Mouse (Mus musculus) MEL (cell line): Measurements from ENCODE around the gene Pld4. TPM values are rescaled to one million over a fixed set of nuclear protein-coding genes. Genes with fewer than 3 reads are reported as not detected.

ENCODE experiments used
- DNase-seq: peaks from one replicate; pipeline ENCODE4 v3.0.0; 2011; ENCODE audit warnings: low read depth, low spot score
- H3K27ac ChIP-seq: 2 replicates; pipeline ENCODE4 v1.5.1; 2012; ENCODE audit warnings: low read depth, mild to moderate bottlenecking, control low read depth, low read length, moderate library complexity; ENCODE audit not compliant: control insufficient read depth
- H3K27me3 ChIP-seq, 2 experiments: fragments of 150-350 bp in 1 of 2; sonication (generic) in 1 of 2; 2 replicates each; pipeline ENCODE4 v1.6.1; 2012; ENCODE audit warnings: low read length in 2 of 2, mild to moderate bottlenecking in 2 of 2, improper control_type of control experiment in 1 of 2, moderate library complexity in 1 of 2; ENCODE audit not compliant: insufficient read depth in 2 of 2, control insufficient read depth in 1 of 2
- H3K36me3 ChIP-seq, 2 experiments: 2 replicates each; pipeline ENCODE4 v1.6.1; 2012 to 2014; ENCODE audit warnings: low read length in 2 of 2, improper control_type of control experiment in 1 of 2, inconsistent platforms in 1 of 2, mild to moderate bottlenecking in 1 of 2; ENCODE audit not compliant: insufficient read depth in 2 of 2, control insufficient read depth in 1 of 2
- H3K4me1 ChIP-seq, 2 experiments: fragments of 150-350 bp in 1 of 2; sonication (generic) in 1 of 2; 2 replicates each; pipeline ENCODE4 v1.6.1; 2012; ENCODE audit warnings: low read length in 2 of 2, improper control_type of control experiment in 1 of 2, mild to moderate bottlenecking in 1 of 2; ENCODE audit not compliant: insufficient read depth in 2 of 2, control insufficient read depth in 1 of 2
- H3K4me3 ChIP-seq, 2 experiments: fragments of 150-350 bp in 1 of 2; sonication (generic) in 1 of 2; 2 replicates each; pipeline ENCODE4 v1.5.1; 2012; ENCODE audit warnings: low read depth in 2 of 2, low read length in 2 of 2, mild to moderate bottlenecking in 2 of 2, moderate library complexity in 2 of 2, control low read depth in 1 of 2, improper control_type of control experiment in 1 of 2; ENCODE audit not compliant: control insufficient read depth in 1 of 2, insufficient read depth in 1 of 2
- H3K79me2 ChIP-seq: 2 replicates; pipeline ENCODE4 v1.6.1; 2012; ENCODE audit warnings: mild to moderate bottlenecking, low read length, moderate library complexity; ENCODE audit not compliant: control insufficient read depth, poor library complexity, insufficient read depth
- H3K9ac ChIP-seq: 2 replicates; pipeline ENCODE4 v1.6.1; 2012; ENCODE audit warnings: low read depth, mild to moderate bottlenecking, control low read depth, low read length, moderate library complexity; ENCODE audit not compliant: control insufficient read depth, poor library complexity, severe bottlenecking
- H3K9me3 ChIP-seq: fragments of 150-350 bp; sonication (generic); replicated peaks from 2 replicates; pipeline ENCODE4 v1.6.1; 2012; ENCODE audit warnings: mild to moderate bottlenecking, low read length, improper control_type of control experiment, moderate library complexity; ENCODE audit not compliant: insufficient read depth
- BHLHE40 ChIP-seq: IDR thresholded peaks from 2 replicates; pipeline ENCODE4 v1.6.1; 2012; ENCODE audit warnings: low read depth, mild to moderate bottlenecking, inconsistent platforms, low read length, improper control_type of control experiment, borderline replicate concordance
- CHD1 ChIP-seq: IDR thresholded peaks from 2 replicates; pipeline ENCODE4 v1.6.1; 2012; ENCODE audit warnings: low read depth, mild to moderate bottlenecking, inconsistent platforms, low read length, improper control_type of control experiment
- E2F4 ChIP-seq: IDR thresholded peaks from 2 replicates; pipeline ENCODE4 v1.6.1; 2011; ENCODE audit warnings: low read depth, low read length, improper control_type of control experiment, borderline replicate concordance
- ELF1 ChIP-seq: IDR thresholded peaks from 2 replicates; pipeline ENCODE4 v1.6.1; 2014; ENCODE audit warnings: low read depth, mild to moderate bottlenecking, inconsistent platforms, low read length, improper control_type of control experiment, moderate library complexity
- ETS1 ChIP-seq: IDR thresholded peaks from 2 replicates; pipeline ENCODE4 v1.6.1; 2012; ENCODE audit warnings: low read depth, mild to moderate bottlenecking, inconsistent platforms, low read length, improper control_type of control experiment, moderate library complexity
- GABPA ChIP-seq: IDR thresholded peaks from 2 replicates; pipeline ENCODE4 v1.6.1; 2012; ENCODE audit warnings: low read depth, mild to moderate bottlenecking, inconsistent platforms, low read length, improper control_type of control experiment, moderate library complexity
- GATA1 ChIP-seq: IDR thresholded peaks from 2 replicates; pipeline ENCODE4 v1.6.1; 2011; ENCODE audit warnings: low read depth, low read length, improper control_type of control experiment
- JUND ChIP-seq: IDR thresholded peaks from 2 replicates; pipeline ENCODE4 v1.6.1; 2011; ENCODE audit warnings: low read depth, mild to moderate bottlenecking, improper control_type of control experiment, low read length
- KAT2A ChIP-seq: conservative IDR thresholded peaks from 2 replicates; pipeline ENCODE4 v1.6.1; 2012; ENCODE audit warnings: low read depth, low read length, improper control_type of control experiment, inconsistent platforms
- MAX ChIP-seq: IDR thresholded peaks from 2 replicates; pipeline ENCODE4 v1.6.1; 2011; ENCODE audit warnings: low read length, improper control_type of control experiment
- MEF2A ChIP-seq: IDR thresholded peaks from 2 replicates; pipeline ENCODE4 v1.6.1; 2014; ENCODE audit warnings: low read depth, mild to moderate bottlenecking, inconsistent platforms, low read length, improper control_type of control experiment; ENCODE audit not compliant: poor library complexity, insufficient replicate concordance, severe bottlenecking; ENCODE audit errors: extremely low read depth
- MXI1 ChIP-seq: IDR thresholded peaks from 2 replicates; pipeline ENCODE4 v1.6.1; 2011; ENCODE audit warnings: mild to moderate bottlenecking, low read depth, low read length, improper control_type of control experiment
- NELFE ChIP-seq: IDR thresholded peaks from 2 replicates; pipeline ENCODE4 v1.6.1; 2011; ENCODE audit warnings: low read depth, low read length, improper control_type of control experiment
- POLR2A ChIP-seq, 2 experiments: IDR thresholded peaks; 2 replicates each; pipeline ENCODE4 v1.6.1; 2011 to 2012; ENCODE audit warnings: low read length in 2 of 2, mild to moderate bottlenecking in 2 of 2, control low read depth in 1 of 2, improper control_type of control experiment in 1 of 2, low read depth in 1 of 2, moderate library complexity in 1 of 2; ENCODE audit not compliant: control insufficient read depth in 1 of 2, insufficient read depth in 1 of 2, poor library complexity in 1 of 2
- RAD21 ChIP-seq: IDR thresholded peaks from 2 replicates; pipeline ENCODE4 v1.6.1; 2011; ENCODE audit warnings: mild to moderate bottlenecking, low read depth, low read length, improper control_type of control experiment
- RCOR1 ChIP-seq: IDR thresholded peaks from 2 replicates; pipeline ENCODE4 v1.6.1; 2012; ENCODE audit warnings: low read depth, mild to moderate bottlenecking, inconsistent platforms, low read length, improper control_type of control experiment
- SIN3A ChIP-seq: IDR thresholded peaks from 2 replicates; pipeline ENCODE4 v1.6.1; 2012; ENCODE audit warnings: low read length, improper control_type of control experiment, inconsistent platforms
- SMC3 ChIP-seq: IDR thresholded peaks from 2 replicates; pipeline ENCODE4 v1.6.1; 2011; ENCODE audit warnings: low read depth, low read length, improper control_type of control experiment
- TAL1 ChIP-seq: IDR thresholded peaks from 2 replicates; pipeline ENCODE4 v1.6.1; 2012; ENCODE audit warnings: mild to moderate bottlenecking, inconsistent platforms, low read length, moderate library complexity, mixed read lengths
- ZC3H11A ChIP-seq: IDR thresholded peaks from 2 replicates; pipeline ENCODE4 v1.6.1; 2012; ENCODE audit warnings: low read depth, mild to moderate bottlenecking, inconsistent platforms, low read length, improper control_type of control experiment
- ZKSCAN1 ChIP-seq: IDR thresholded peaks from 2 replicates; pipeline ENCODE4 v1.6.1; 2012; ENCODE audit warnings: low read depth, mild to moderate bottlenecking, inconsistent platforms, low read length, improper control_type of control experiment, moderate library complexity
- ZMIZ1 ChIP-seq: IDR thresholded peaks from 2 replicates; pipeline ENCODE4 v1.6.1; 2012; ENCODE audit warnings: low read depth, mild to moderate bottlenecking, inconsistent platforms, low read length, improper control_type of control experiment, moderate library complexity
- ZNF384 ChIP-seq: IDR thresholded peaks from 2 replicates; pipeline ENCODE4 v1.6.1; 2012; ENCODE audit warnings: low read depth, mild to moderate bottlenecking, inconsistent platforms, low read length, improper control_type of control experiment
- polyA plus RNA-seq, 2 experiments: library from polyadenylated mRNA; stranded (reverse) in 1 of 2; unstranded in 1 of 2; fragments of >175 nt in 1 of 2; fragments of >200 nt in 1 of 2; gene quantifications; 2 replicates each; pipeline versions ENCODE4 v1.2.1 to v1.2.4; 2012; ENCODE audit warnings: low replicate concordance in 2 of 2, low read depth in 1 of 2; ENCODE audit not compliant: insufficient read length in 2 of 2, insufficient read depth in 1 of 2, missing spikeins in 1 of 2
- total RNA-seq: library from RNA; depleted of rRNA; stranded (reverse); fragments of 300-350 nt; gene quantifications from 2 replicates; pipeline ENCODE4 v1.2.3, GENCODE M21; 2012

The Pld4 gene
- total and polyA plus RNA-seq, 3 experiments: 9.7 to 16.4 TPM; not detected in 1

- Histone ChIP-seq H3K9ac (no peak overlapping the region), H3K4me3 (no peak overlapping the region), H3K4me1 (peaks cover 0 to 10% of the 10 kb centered on the region in 2 experiments; a peak in 2 of 4 replicates), H3K27me3 (no peaks in the 10 kb centered on the region), H3K36me3 (peaks cover 0 to 7% of the 10 kb centered on the region in 2 experiments; a peak in 2 of 4 replicates), H3K9me3 (no peaks in the 10 kb centered on the region), H3K79me2 (no peaks in the 10 kb centered on the region; the same call in 1 of the 2 replicates), H3K27ac (no peak overlapping the region)
- TF ChIP-seq RCOR1 (no peak), SIN3A (no peak), BHLHE40 (no peak), MAX (no peak), ZKSCAN1 (no peak)
- no peak for DNase-seq
Observed at GRCm38 (mm10) chr12:112739023-112739568, 21.4 kb upstream of the Pld4 start.

- Histone ChIP-seq H3K27ac (peak overlapping the region; percentile 68), H3K9me3 (no peaks in the 10 kb centered on the region), H3K4me3 (peak overlapping the region; percentile 58 to 60), H3K27me3 (no peaks in the 10 kb centered on the region), H3K79me2 (no peaks in the 10 kb centered on the region; the same call in 1 of the 2 replicates), H3K36me3 (peaks cover 0 to 10% of the 10 kb centered on the region in 2 experiments; a peak in 2 of 4 replicates), H3K9ac (peak overlapping the region; percentile 58), H3K4me1 (peaks cover 0 to 14% of the 10 kb centered on the region in 2 experiments; a peak in 2 of 4 replicates)
- no peak for DNase-seq
- no peak for TF ChIP-seq MAX
- TF ChIP-seq ETS1: no peak
- TF ChIP-seq NELFE: no peak; the same call in 1 of the 2 replicates
- TF ChIP-seq MEF2A: no peak
- TF ChIP-seq GATA1: no peak
- TF ChIP-seq KAT2A: no peak
- TF ChIP-seq GABPA: no peak; the same call in 1 of the 2 replicates
Observed at GRCm38 (mm10) chr12:112742768-112743167, 17.7 kb upstream of the Pld4 start.

GRCm38 (mm10) chr12:112743168-112743975 is 17.1 kb upstream of the Pld4 start:
- H3K27me3 ChIP-seq: no peaks in the 10 kb centered on the region
- H3K9ac ChIP-seq: peak overlapping the region; percentile 58
- peak; percentile 99 for DNase-seq
- TF ChIP-seq ELF1: peak; percentile 46
- 0 out of 2 replicates have a peak, but pooled peaks have one; percentile 72 for TF ChIP-seq E2F4
- TF ChIP-seq ZC3H11A: no peak
- peak; percentile 88 for TF ChIP-seq ZMIZ1
- TF ChIP-seq TAL1: no peak; the same call in 1 of the 2 replicates
- peak; percentile 100 for TF ChIP-seq MAX
- TF ChIP-seq JUND: peak; percentile 63; the same call in 1 of the 2 replicates
- peak; percentile 94 for TF ChIP-seq MXI1
- TF ChIP-seq GATA1: peak; percentile 92
- TF ChIP-seq ZNF384: no peak
- TF ChIP-seq SMC3: peak; percentile 61
- TF ChIP-seq RCOR1: peak; percentile 62
- peak; percentile 29; the same call in 1 of the 2 replicates for TF ChIP-seq CHD1
- peak; percentile 55 for TF ChIP-seq RAD21
- TF ChIP-seq ZKSCAN1: 0 out of 2 replicates have a peak, but pooled peaks have one; percentile 8
- TF ChIP-seq POLR2A (IDR thresholded peaks at IDR 0.05; ENCODE audit: control insufficient read depth in 1 of 2, insufficient read depth in 1 of 2, low read depth in 1 of 2, low read length in 2 of 2, poor library complexity in 1 of 2): peak in 1 of 2 experiments; percentile 82; a peak in 2 of 4 replicates

More at GRCm38 (mm10) chr12:112743168-112743975, 17.1 kb upstream of the Pld4 start:
- Histone ChIP-seq H3K79me2 (no peaks in the 10 kb centered on the region; the same call in 1 of the 2 replicates), H3K9me3 (no peaks in the 10 kb centered on the region), H3K36me3 (peaks cover 0 to 10% of the 10 kb centered on the region in 2 experiments; a peak in 2 of 4 replicates), H3K27ac (peak overlapping the region; percentile 68), H3K4me1 (peaks cover 0 to 14% of the 10 kb centered on the region in 2 experiments; a peak in 2 of 4 replicates), H3K4me3 (peak overlapping the region; percentile 58 to 60)
